Mouse (Mus musculus): ENCODE measurements around the gene Mrpl16. TPM values are rescaled to one million over a fixed set of nuclear protein-coding genes. Genes with fewer than 3 reads are reported as not detected.

Mrpl16 gene
- polyA plus RNA-seq, 1 experiment from 2014 or later = 53.5 TPM

DNA sequence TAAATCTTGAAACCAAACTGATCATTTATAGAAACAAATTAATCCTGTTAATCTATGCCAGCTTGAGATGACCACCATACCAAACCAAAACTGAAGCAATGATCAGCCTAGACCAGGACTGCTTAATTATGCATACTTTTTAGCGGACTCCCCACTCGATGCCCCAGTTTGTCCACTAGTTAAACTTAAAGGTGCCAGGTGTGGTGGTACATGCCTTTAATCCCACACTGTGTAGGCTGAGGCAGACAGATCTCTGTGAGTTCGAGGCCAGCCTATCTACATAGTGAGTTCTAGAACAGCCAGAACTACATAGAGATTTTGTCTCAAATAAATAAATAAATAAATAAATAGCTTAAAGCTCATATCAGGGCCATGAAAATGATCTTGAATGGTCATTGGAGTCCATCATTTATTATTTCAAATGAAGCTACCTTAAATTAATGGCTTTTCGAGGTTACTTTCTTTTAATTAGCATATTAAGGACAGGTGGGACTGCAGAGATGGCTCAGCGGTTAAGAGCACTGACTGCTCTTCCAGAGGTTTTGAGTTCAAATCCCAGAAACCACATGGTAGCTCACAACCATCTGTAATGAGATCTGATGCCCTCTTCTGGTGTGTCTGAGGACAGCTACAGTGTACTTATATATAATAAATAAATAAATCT, 802 bp upstream of the Mrpl16 start:
- H3K27me3 ChIP-seq (replicated peaks) = no peaks in the 10 kb centered on the region
- H3K4me2 ChIP-seq = peak overlapping the region; percentile 76
- H3K4me3 ChIP-seq (replicated peaks) = peak overlapping the region; percentile 64
- H3K27ac ChIP-seq = no peak overlapping the region
- peaks cover 5% of the 10 kb centered on the region; the same call in 1 of the 2 replicates for H3K36me3 ChIP-seq
- ATAC-seq (ENCODE audit: insufficient read depth, low FRiP score, low read depth) = 0 out of 2 replicates have a peak, but pooled peaks have one; percentile 5
- no peaks in the 10 kb centered on the region; the same call in 1 of the 2 replicates for H3K4me1 ChIP-seq
- no peaks in the 10 kb centered on the region for H3K9me3 ChIP-seq
- no peak overlapping the region for H3K9ac ChIP-seq
- 86% methylated on average over 5 of the region's 5 CpGs for WGBS

- Histone ChIP-seq H3K4me3 (replicated peaks) (no peak overlapping the region), H3K27me3 (replicated peaks) (no peaks in the 10 kb centered on the region), H3K9ac (no peak overlapping the region), H3K4me1 (no peaks in the 10 kb centered on the region), H3K4me2 (no peak overlapping the region), H3K27ac (no peak overlapping the region), H3K36me3 (peaks cover 13% of the 10 kb centered on the region; the same call in 1 of the 2 replicates), H3K9me3 (no peaks in the 10 kb centered on the region)
- no peak for ATAC-seq (ENCODE audit: insufficient read depth, low FRiP score, low read depth)
- 61% methylated on average over 7 of the region's 7 CpGs for WGBS
These were observed 7.1 kb downstream of the Mrpl16 start for GRCm38 (mm10) chr19:11777191-11777865.

- no peak overlapping the region for H3K9ac ChIP-seq
- ATAC-seq (ENCODE audit: insufficient read depth, low FRiP score, low read depth) = no peak
- H3K9me3 ChIP-seq = no peaks in the 10 kb centered on the region
- no peak overlapping the region for H3K4me2 ChIP-seq
- H3K27me3 ChIP-seq (replicated peaks) = no peaks in the 10 kb centered on the region
- WGBS = 91% methylated on average over 14 of the region's 14 CpGs
- H3K4me3 ChIP-seq (replicated peaks) = no peak overlapping the region
- H3K4me1 ChIP-seq = no peaks in the 10 kb centered on the region
- 0 out of 2 replicates have a peak, but pooled peaks cover 3% of the 10 kb centered on the region for H3K36me3 ChIP-seq
- no peak overlapping the region for H3K27ac ChIP-seq
These were observed 15.4 kb downstream of the Mrpl16 start for GRCm38 (mm10) chr19:11785409-11786154.

GRCm38 (mm10) chr19:11787826-11788225, 17.6 kb downstream of the Mrpl16 start:
- Histone ChIP-seq H3K9me3 (no peaks in the 10 kb centered on the region), H3K27me3 (replicated peaks) (no peaks in the 10 kb centered on the region), H3K4me1 (no peaks in the 10 kb centered on the region), H3K27ac (no peak overlapping the region), H3K9ac (no peak overlapping the region), H3K4me3 (replicated peaks) (no peak overlapping the region), H3K36me3 (0 out of 2 replicates have a peak, but pooled peaks cover 3% of the 10 kb centered on the region), H3K4me2 (no peak overlapping the region)
- WGBS = 94% methylated on average over 6 of the region's 6 CpGs
- no peak for ATAC-seq (ENCODE audit: insufficient read depth, low FRiP score, low read depth)

GRCm38 (mm10) chr19:11788876-11789275, 18.7 kb downstream of the Mrpl16 start:
- Histone ChIP-seq H3K27me3 (replicated peaks) (no peaks in the 10 kb centered on the region), H3K36me3 (no peaks in the 10 kb centered on the region), H3K9me3 (no peaks in the 10 kb centered on the region), H3K9ac (no peak overlapping the region), H3K27ac (no peak overlapping the region), H3K4me3 (replicated peaks) (no peak overlapping the region), H3K4me1 (no peaks in the 10 kb centered on the region), H3K4me2 (no peak overlapping the region)
- no peak for ATAC-seq (ENCODE audit: insufficient read depth, low FRiP score, low read depth)
- 67% methylated on average over 6 of the region's 6 CpGs for WGBS

GRCm38 (mm10) chr19:11791825-11792224, 21.6 kb downstream of the Mrpl16 start:
- Histone ChIP-seq H3K4me1 (no peaks in the 10 kb centered on the region), H3K27ac (no peak overlapping the region), H3K4me3 (replicated peaks) (no peak overlapping the region), H3K9me3 (no peaks in the 10 kb centered on the region), H3K4me2 (no peak overlapping the region), H3K9ac (no peak overlapping the region), H3K36me3 (no peaks in the 10 kb centered on the region), H3K27me3 (replicated peaks) (no peaks in the 10 kb centered on the region)
- WGBS = 76% methylated on average over 5 of the region's 5 CpGs
- ATAC-seq (ENCODE audit: insufficient read depth, low FRiP score, low read depth) = no peak

DNA sequence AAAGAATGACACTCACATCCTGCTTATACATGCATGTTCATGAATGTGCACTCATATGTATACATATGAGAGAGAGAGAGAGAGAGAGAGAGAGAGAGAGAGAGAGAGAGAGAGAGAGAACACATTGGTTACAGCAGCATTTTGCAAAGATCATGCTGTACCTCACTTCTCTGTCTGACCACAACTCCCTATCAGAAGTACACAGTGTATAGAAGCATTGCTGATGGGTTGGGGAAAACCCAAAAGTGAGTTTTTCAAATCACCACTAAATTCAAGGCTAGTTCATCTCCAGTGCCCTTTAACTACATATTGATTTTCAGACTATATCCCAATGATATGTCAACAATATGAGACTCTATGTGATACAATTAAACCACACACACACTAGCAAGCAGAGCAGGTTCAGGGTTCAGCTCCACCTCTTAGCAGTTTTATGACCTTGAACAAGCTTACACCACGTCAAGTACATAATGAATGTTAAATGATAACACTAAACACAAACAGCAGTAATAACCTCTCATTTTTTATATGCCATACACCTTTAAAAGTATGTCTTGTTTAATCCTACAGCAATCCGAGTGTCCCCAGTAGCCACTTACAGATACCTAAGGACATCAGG, 23.7 kb downstream of the Mrpl16 start:
- Histone ChIP-seq H3K27ac (no peak overlapping the region), H3K4me3 (replicated peaks) (no peak overlapping the region), H3K4me1 (no peaks in the 10 kb centered on the region), H3K36me3 (no peaks in the 10 kb centered on the region), H3K4me2 (no peak overlapping the region), H3K9ac (no peak overlapping the region), H3K9me3 (no peaks in the 10 kb centered on the region), H3K27me3 (replicated peaks) (no peaks in the 10 kb centered on the region)
- WGBS = 65% methylated on average over 2 of the region's 2 CpGs
- ATAC-seq (ENCODE audit: insufficient read depth, low FRiP score, low read depth) = no peak

DNA sequence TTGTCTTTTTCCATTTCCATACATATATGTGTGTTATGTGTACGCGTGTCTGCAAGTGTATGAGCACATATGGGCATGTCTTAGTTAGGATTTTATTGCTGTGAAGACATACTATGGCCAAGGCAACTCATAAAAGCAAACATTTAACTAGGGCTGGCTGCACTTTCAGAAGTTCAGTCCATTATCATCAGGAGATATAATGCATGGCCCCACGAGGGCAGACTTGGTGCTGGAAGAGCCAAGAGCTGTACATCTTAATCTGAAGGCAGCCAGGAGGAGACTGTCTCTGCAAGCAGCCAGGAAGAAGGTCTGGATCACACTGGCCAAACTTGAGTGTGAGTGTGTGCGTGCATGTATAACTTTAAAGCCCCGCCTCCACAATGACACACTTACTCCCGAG, 24.3 kb downstream of the Mrpl16 start:
- no peak for ATAC-seq (ENCODE audit: insufficient read depth, low FRiP score, low read depth)
- H3K4me2 ChIP-seq = no peak overlapping the region
- no peaks in the 10 kb centered on the region for H3K27me3 ChIP-seq (replicated peaks)

DNA sequence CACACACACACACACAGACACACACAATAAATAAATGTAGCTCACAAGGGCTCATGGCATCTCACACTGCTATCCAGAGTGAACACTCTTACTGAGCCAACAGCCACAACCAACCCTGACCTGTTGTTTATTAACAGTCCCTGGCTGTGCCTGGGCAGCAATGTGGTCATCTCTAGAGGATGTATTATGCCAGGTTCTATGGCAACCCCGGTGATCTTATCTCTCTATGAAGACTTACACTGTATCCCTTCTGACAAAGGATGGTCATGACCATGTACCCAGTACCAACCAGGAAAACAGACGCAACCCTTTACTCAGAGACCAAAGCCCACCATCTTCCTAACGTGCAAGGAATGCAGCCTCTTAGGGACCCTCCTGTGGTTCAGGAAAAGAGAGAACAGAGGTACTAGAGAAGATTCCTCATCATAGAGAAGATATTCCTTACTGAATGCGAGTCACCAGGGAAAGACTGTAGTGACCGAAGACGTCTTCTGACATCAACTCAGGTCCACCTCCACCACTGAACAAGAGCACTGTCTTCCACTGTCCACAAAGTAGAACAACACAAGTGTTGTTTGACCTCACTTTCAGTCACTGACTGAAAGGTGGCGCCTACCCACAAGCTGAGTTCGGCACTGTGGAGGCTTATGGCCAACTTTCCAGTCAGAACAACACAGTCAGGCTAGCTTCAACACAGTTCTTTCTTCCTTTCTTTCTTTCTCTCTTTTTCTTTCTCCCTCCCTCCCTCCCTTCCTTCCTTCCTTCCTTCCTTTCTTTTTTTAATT, 30.5 kb downstream of the Mrpl16 start:
- no peaks in the 10 kb centered on the region for H3K4me1 ChIP-seq
- no peak overlapping the region for H3K4me3 ChIP-seq (replicated peaks)
- no peak overlapping the region for H3K9ac ChIP-seq
- ATAC-seq (ENCODE audit: insufficient read depth, low FRiP score, low read depth) = no peak
- H3K27me3 ChIP-seq (replicated peaks) = no peaks in the 10 kb centered on the region
- 72% methylated on average over 8 of the region's 8 CpGs for WGBS
- H3K4me2 ChIP-seq = no peak overlapping the region
- no peak overlapping the region for H3K27ac ChIP-seq
- no peaks in the 10 kb centered on the region for H3K9me3 ChIP-seq
- H3K36me3 ChIP-seq = no peaks in the 10 kb centered on the region

More for the DNA sequence above, 24.3 kb downstream of the Mrpl16 start:
- WGBS = 80% methylated on average over 6 of the region's 6 CpGs
- Histone ChIP-seq H3K27ac (no peak overlapping the region), H3K9me3 (no peaks in the 10 kb centered on the region), H3K36me3 (no peaks in the 10 kb centered on the region), H3K4me1 (no peaks in the 10 kb centered on the region), H3K9ac (no peak overlapping the region), H3K4me3 (replicated peaks) (no peak overlapping the region)

DNA sequence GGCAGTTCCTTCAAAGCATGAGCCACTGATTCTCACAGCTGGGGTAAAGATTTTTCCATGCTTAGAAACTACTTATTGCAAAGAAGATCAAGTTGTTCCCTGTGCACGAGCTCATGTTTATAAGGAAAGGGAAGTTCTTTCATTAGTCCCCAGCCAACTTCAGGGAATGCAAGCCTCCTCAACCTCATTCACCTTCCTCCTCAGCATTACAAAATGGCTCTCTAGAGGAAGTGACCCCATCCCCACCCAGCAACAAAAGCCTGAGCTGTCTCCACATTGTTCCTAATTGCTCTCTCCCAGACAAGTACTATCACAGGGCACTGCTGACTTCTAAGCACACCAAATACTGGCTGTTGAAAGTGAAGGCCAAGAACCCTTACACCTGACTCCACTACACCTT, 34.2 kb downstream of the Mrpl16 start:
- Histone ChIP-seq H3K27ac (no peak overlapping the region), H3K36me3 (no peaks in the 10 kb centered on the region), H3K4me1 (no peaks in the 10 kb centered on the region), H3K4me2 (no peak overlapping the region), H3K27me3 (replicated peaks) (no peaks in the 10 kb centered on the region), H3K4me3 (replicated peaks) (no peak overlapping the region), H3K9me3 (no peaks in the 10 kb centered on the region), H3K9ac (no peak overlapping the region)
- 46% methylated on average over 1 of the region's 1 CpGs for WGBS
- ATAC-seq (ENCODE audit: insufficient read depth, low FRiP score, low read depth) = no peak

GRCm38 (mm10) chr19:11807251-11807650, 37.1 kb downstream of the Mrpl16 start:
- H3K27ac ChIP-seq = no peak overlapping the region
- no peaks in the 10 kb centered on the region for H3K36me3 ChIP-seq
- no peak overlapping the region for H3K4me3 ChIP-seq (replicated peaks)
- no peak for ATAC-seq (ENCODE audit: insufficient read depth, low FRiP score, low read depth)
- H3K27me3 ChIP-seq (replicated peaks) = no peaks in the 10 kb centered on the region
- WGBS = 66% methylated on average over 2 of the region's 2 CpGs
- H3K4me1 ChIP-seq = peaks cover 3% of the 10 kb centered on the region; the same call in 1 of the 2 replicates
- H3K4me2 ChIP-seq = no peak overlapping the region
- H3K9ac ChIP-seq = no peak overlapping the region
- H3K9me3 ChIP-seq = no peaks in the 10 kb centered on the region
